Mouse (Mus musculus): ENCODE results near the gene Tubb5.
A peak's percentile ranks its signal among the peaks of the same experiment; 100 is the strongest.

Gene Tubb5

DNA sequence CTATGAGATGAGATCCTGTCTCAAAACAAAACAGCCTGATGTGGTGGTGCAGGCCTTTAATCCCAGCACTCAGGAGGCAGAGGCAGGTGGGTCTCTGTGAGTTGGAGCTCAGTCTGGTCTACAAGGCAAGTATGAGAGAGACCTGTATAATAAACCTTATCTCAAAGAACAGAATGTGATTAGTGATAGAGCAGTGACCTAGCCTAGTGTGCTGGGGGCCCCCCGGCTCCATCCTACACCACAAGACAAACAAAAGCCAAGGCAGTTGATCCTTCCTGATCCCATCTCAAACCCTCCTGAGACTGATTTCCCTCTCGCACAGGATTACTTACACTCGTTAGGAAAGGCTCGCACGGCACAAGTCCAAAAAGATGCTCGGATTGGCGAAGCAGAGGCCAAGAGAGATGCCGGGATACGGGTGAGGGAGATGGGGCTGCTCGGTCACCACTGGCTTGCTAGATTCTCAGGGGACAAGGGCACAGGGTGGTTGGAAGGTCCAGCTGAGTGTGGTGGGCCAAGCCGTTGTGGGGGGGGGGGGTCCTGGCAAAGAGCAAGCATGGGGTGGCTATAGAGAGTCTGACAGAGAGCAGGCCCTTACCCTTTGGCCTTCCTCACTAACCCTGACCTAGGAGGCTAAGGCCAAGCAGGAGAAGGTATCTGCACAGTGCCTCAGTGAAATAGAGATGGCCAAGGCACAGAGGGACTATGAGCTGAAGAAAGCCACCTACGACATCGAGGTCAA lies 12.8 kb downstream of the Tubb5 start:
- DNase-seq (ENCODE audit: low spot score in 2 of 2) = no peak

DNA sequence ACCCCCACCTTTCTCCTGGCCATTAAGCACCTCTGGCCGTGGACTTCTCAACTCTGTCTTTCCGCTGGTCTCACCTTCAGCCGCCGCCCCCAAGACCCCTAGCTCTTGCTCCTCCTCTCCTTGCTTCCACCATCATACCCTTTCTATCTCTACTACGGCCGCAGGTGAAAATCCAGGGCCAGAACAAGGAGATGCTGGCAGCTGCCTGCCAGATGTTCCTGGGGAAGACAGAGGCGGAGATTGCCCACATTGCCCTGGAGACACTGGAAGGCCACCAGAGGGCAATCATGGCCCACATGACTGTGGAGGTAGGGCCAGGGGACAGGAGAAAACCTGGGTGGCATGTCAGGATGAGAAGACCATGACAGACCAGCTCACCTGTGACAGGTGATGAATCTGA lies 13.7 kb downstream of the Tubb5 start:
- no peak for DNase-seq (ENCODE audit: low spot score in 2 of 2)

GRCm38 (mm10) chr17:35822964-35823937 lies 14.9 kb downstream of the Tubb5 start, which contains the start of gene Flot1:
Gene Flot1 (plus strand): TSS chr17:35823230.
- DNase-seq (ENCODE audit: low spot score in 2 of 2) = peak; percentile 73 to 79

GRCm38 (mm10) chr17:35822564-35822963 lies 15.5 kb downstream of the Tubb5 start:
- DNase-seq (ENCODE audit: low spot score in 2 of 2) = no peak

- DNase-seq (ENCODE audit: low spot score in 2 of 2) = peak in 1 of 2 experiments; percentile 70
These were observed 16.4 kb downstream of the Tubb5 start, which contains the start of gene Ier3 for GRCm38 (mm10) chr17:35821439-35822430. Gene Ier3 (plus strand): TSS chr17:35821684.

GRCm38 (mm10) chr17:35820111-35820510 lies 18.0 kb downstream of the Tubb5 start:
- no peak for DNase-seq (ENCODE audit: low spot score in 2 of 2)

- DNase-seq (ENCODE audit: low spot score in 2 of 2) = no peak
These were observed 20.9 kb downstream of the Tubb5 start for GRCm38 (mm10) chr17:35817226-35817625.

DNA sequence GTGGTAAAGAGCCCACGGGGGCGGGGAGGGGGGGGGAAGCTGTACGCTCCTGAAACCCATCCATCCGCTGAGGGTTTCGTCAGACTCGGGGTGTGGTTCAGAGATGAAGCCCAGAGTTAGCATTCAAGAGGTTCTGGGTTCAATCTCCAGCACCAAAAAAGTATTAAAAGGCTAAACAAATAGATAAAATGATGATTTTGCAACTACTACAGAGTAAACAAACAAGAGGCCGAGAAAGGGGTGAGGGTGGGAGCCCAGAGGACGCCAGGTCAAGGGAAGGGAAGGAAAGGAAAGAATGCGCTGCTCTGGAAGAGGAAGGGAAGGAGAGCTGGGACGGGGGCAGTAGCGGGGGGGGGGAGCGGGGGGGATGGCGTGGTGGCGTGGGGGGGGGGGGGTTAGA lies 21.4 kb downstream of the Tubb5 start:
- DNase-seq (ENCODE audit: low spot score in 2 of 2) = no peak

DNA sequence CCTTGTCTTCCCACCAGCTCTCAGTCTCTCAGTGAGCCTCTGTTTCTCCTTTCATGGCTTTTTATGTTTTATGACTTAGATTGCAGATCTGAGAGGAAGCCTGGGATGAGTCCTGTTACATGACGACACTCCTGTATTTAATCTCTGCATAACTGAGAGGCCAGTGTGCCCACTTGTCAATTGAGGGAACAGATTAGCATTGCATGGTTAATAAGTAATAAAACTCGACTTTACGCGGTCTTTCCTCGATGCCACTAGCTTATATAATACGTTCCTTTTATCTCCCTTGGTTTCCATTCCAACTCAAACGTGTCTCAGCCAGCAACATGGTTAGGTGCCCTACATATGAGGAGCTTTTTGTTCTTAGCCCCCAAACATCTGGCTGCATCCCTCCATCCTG lies 22.3 kb downstream of the Tubb5 start:
- DNase-seq (ENCODE audit: low spot score in 2 of 2) = no peak

GRCm38 (mm10) chr17:35814678-35815077 lies 23.4 kb downstream of the Tubb5 start:
- no peak for DNase-seq (ENCODE audit: low spot score in 2 of 2)

DNA sequence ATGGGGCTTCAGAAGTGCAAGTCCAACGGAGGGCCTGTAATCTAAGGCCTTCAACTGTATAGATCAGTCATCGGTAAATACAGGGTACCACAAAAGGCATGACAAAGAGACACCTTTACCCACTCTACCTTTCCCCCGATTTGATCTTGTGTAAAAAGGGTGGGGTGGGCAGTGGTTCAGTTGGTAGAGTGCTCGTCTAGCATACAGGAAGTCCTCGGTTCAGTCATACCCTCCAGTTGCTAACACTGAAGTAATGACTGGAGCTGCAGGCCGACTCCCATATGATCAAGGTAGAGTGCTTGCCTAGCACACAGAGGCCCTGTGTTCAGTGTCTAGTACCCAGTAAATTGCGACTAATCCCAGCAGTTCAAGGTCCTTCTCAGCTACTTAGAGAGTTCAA lies 24.5 kb downstream of the Tubb5 start:
- DNase-seq (ENCODE audit: low spot score in 2 of 2) = no peak

GRCm38 (mm10) chr17:35813245-35813647 lies 24.9 kb downstream of the Tubb5 start:
- peak; percentile 60 to 72 for DNase-seq (ENCODE audit: low spot score in 2 of 2)

DNA sequence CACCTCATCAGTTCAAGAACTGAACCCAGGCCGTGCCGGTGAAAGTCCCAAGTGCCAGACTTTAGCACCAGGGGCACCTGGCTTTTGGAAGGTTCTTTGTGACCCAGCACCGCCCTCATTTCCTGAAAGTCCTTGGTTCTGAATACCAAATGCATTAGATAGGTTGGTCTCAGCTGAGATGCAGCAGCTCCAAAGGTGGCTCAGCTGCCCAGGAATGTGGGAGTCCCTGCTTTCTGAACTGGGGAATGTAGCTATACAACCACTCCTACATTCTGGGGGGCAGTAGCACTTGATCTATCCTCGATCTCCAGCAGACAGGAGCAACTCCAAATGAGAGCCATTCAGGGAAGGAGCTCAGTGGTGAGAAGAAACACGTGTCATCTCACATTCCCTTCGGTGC lies 25.4 kb downstream of the Tubb5 start:
- DNase-seq (ENCODE audit: low spot score in 2 of 2) = no peak

GRCm38 (mm10) chr17:35812307-35812706 lies 25.8 kb downstream of the Tubb5 start:
- DNase-seq (ENCODE audit: low spot score in 2 of 2) = no peak

GRCm38 (mm10) chr17:35810900-35811648 lies 27.0 kb downstream of the Tubb5 start:
- no peak for DNase-seq (ENCODE audit: low spot score in 2 of 2)

- no peak for DNase-seq (ENCODE audit: low spot score in 2 of 2)
These were observed 28.7 kb downstream of the Tubb5 start for GRCm38 (mm10) chr17:35809395-35809794.

- DNase-seq (ENCODE audit: low spot score in 2 of 2) = no peak
These were observed 30.0 kb downstream of the Tubb5 start for GRCm38 (mm10) chr17:35808073-35808472.

DNA sequence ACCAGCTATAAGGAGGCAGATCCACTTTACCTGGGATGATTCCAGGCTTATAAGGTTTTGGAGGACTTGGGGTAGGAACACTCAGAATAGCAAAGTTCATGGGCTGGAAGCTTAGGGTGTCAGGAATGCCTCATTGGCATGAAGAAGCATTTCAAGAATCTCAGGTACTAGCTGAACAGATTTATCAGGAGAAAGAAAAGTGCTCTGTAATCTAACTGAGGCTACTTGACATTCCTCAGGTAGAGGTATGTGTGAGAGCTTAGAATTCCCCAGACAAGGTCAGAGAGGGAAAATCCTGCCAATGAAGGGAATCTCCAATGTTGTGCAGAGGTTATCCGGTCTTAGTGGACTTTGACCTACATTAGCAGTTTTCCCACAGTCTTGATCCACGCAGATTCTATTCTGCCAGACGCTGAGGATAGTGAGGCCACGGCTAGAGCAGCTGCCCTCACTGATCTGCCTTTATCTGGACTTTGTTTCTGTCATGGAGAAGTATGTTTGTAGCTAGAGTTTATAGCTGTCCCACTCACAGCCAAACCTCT lies 34.2 kb downstream of the Tubb5 start:
- DNase-seq (ENCODE audit: low spot score in 2 of 2) = no peak

GRCm38 (mm10) chr17:35803020-35803419 lies 35.1 kb downstream of the Tubb5 start:
- no peak for DNase-seq (ENCODE audit: low spot score in 2 of 2)

GRCm38 (mm10) chr17:35800905-35801304 lies 37.2 kb downstream of the Tubb5 start:
- DNase-seq (ENCODE audit: low spot score in 2 of 2) = no peak
